Mouse (Mus musculus) intestine, postnatal 0 days (tissue): ENCODE data around the gene Xlr5b. TPM values are rescaled to one million over a fixed set of nuclear protein-coding genes. Genes with fewer than 3 reads are reported as not detected.

ENCODE experiments used
- polyA plus RNA-seq: library from polyadenylated mRNA; unstranded; fragments of >200 nt; fragmentation: Nextera tagmentation; extraction: Ambion mirVana; gene quantifications from 2 replicates; pipeline ENCODE4 v1.2.1, GENCODE M21; 2015

Gene Xlr5b
- polyA plus RNA-seq, 1 experiment from 2014 or later = not detected

Other genes with a start within 250 kb of the Xlr5b start
- gene Cetn2, start 230.4 kb upstream of the Xlr5b start, polyA plus RNA-seq = 35.9 and 39.2 TPM in 2 replicates
- gene Nsdhl, start 230.2 kb upstream of the Xlr5b start, polyA plus RNA-seq = 23.5 and 26.4 TPM in 2 replicates
- gene Zfp185, start 161.5 kb upstream of the Xlr5b start, polyA plus RNA-seq = 1.6 and 1.7 TPM in 2 replicates
- gene Pnma5, start 111.7 kb upstream of the Xlr5b start, polyA plus RNA-seq = not detected in 2 replicates
- 0.04 TPM in 1 of 2 replicates, not detected in the other for gene Pnma3, start 84.0 kb upstream of the Xlr5b start, polyA plus RNA-seq
- 1.9 and 4.1 TPM in 2 replicates for gene Xlr4a, start 66.3 kb upstream of the Xlr5b start, polyA plus RNA-seq
- 2.8 and 6.3 TPM in 2 replicates for gene Xlr3a, start 51.7 kb upstream of the Xlr5b start, polyA plus RNA-seq
- gene Gm14685, start 31.7 kb upstream of the Xlr5b start, polyA plus RNA-seq = 1.8 and 2.4 TPM in 2 replicates
- gene DXBay18, start 654 bp downstream of the Xlr5b start, polyA plus RNA-seq = 1.4 and 1.8 TPM in 2 replicates
- not detected in 2 replicates for gene Spin2d, start 28.2 kb downstream of the Xlr5b start, polyA plus RNA-seq
- 0.91 and 2.6 TPM in 2 replicates for gene Xlr3b, start 43.4 kb downstream of the Xlr5b start, polyA plus RNA-seq
- gene Xlr4b, start 65.5 kb downstream of the Xlr5b start, polyA plus RNA-seq = 0.50 and 0.88 TPM in 2 replicates
- gene F8a, start 79.5 kb downstream of the Xlr5b start, polyA plus RNA-seq = 21.8 and 24.2 TPM in 2 replicates
- gene Xlr4c, start 94.3 kb downstream of the Xlr5b start, polyA plus RNA-seq = 0.40 and 0.63 TPM in 2 replicates
- not detected in 2 replicates for gene Xlr3c, start 116.6 kb downstream of the Xlr5b start, polyA plus RNA-seq
- gene Xlr5a, start 144.2 kb downstream of the Xlr5b start, polyA plus RNA-seq = 0.65 and 0.97 TPM in 2 replicates
- 0.54 and 0.59 TPM in 2 replicates for gene Xlr5c, start 144.2 kb downstream of the Xlr5b start, polyA plus RNA-seq
- not detected in 2 replicates for gene Gm45015, start 188.0 kb downstream of the Xlr5b start, polyA plus RNA-seq
- 2.2 and 2.3 TPM in 2 replicates for gene Zfp275, start 193.8 kb downstream of the Xlr5b start, polyA plus RNA-seq
- not detected in 2 replicates for gene Gm18336, start 249.9 kb downstream of the Xlr5b start, polyA plus RNA-seq